Mouse (Mus musculus) hematopoietic stem cell, adult 5-6 weeks (primary cell): Measurements from ENCODE around the gene Pak1ip1. TPM values are rescaled to one million over a fixed set of nuclear protein-coding genes. Genes with fewer than 3 reads are reported as not detected.
A peak's percentile ranks its signal among the peaks of the same experiment; 100 is the strongest.
"Not testable (repeated sequence)": the region's sequence is repeated elsewhere in the genome, so short reads cannot be mapped to it uniquely, and the experiment has no call there.

Source experiments
- ATAC-seq, 2 experiments: fragments of 125-278 bp in 1 of 2; replicated peaks in 1 of 2; 2 replicates each; pipeline ENCODE4 v1.8.0; 2016 to 2017; ENCODE audit warnings: inconsistent platforms in 2 of 2, mild to moderate bottlenecking in 2 of 2, moderate number of reproducible peaks in 2 of 2, low read depth in 1 of 2, moderate TSS enrichment in 1 of 2; ENCODE audit not compliant: low FRiP score in 2 of 2, poor library complexity in 2 of 2, severe bottlenecking in 2 of 2, insufficient read depth in 1 of 2, low TSS enrichment in 1 of 2
- total RNA-seq: library from RNA; stranded (forward); fragments of 172-1452, 232-1000 nt; gene quantifications from 2 replicates; pipeline ENCODE4 v1.2.3, GENCODE M21; 2017

Pak1ip1 gene
- total RNA-seq, result 94.5 and 95.9 TPM in 2 replicates

- ATAC-seq, result peak; percentile 88 to 94
Observed at GRCm38 (mm10) chr13:41000926-41001639, at the start of gene Pak1ip1. Gene Pak1ip1 (plus strand): TSS chr13:41001023.

GRCm38 (mm10) chr13:40951386-40951976, 49.3 kb upstream of the Pak1ip1 start:
- no peak for ATAC-seq

GRCm38 (mm10) chr13:40953231-40953630, 47.6 kb upstream of the Pak1ip1 start:
- ATAC-seq, result peak; percentile 55 to 61; a peak in 2 of 4 replicates

- ATAC-seq, result no peak
Observed at GRCm38 (mm10) chr13:40955773-40956172, 45.0 kb upstream of the Pak1ip1 start.

GRCm38 (mm10) chr13:40967609-40968008, 33.2 kb upstream of the Pak1ip1 start:
- no peak for ATAC-seq

GRCm38 (mm10) chr13:40968564-40968963, 32.3 kb upstream of the Pak1ip1 start:
- ATAC-seq, result peak; percentile 63 to 79

- ATAC-seq, result no peak
Observed at GRCm38 (mm10) chr13:40969761-40970390, 30.9 kb upstream of the Pak1ip1 start.

GRCm38 (mm10) chr13:40971261-40971660, 29.6 kb upstream of the Pak1ip1 start:
- peak in 1 of 2 experiments; percentile 47; a peak in 1 of 4 replicates for ATAC-seq

- ATAC-seq, result no peak
Observed at GRCm38 (mm10) chr13:40971831-40972230, 29.0 kb upstream of the Pak1ip1 start.

- no peak for ATAC-seq
Observed at GRCm38 (mm10) chr13:40972976-40973375, 27.8 kb upstream of the Pak1ip1 start.

- peak; percentile 69 to 81; a peak in 3 of 4 replicates for ATAC-seq
Observed at GRCm38 (mm10) chr13:40977609-40978008, 23.2 kb upstream of the Pak1ip1 start.

- ATAC-seq, result peak; percentile 49 to 61; a peak in 3 of 4 replicates
Observed at GRCm38 (mm10) chr13:40978652-40979051, 22.2 kb upstream of the Pak1ip1 start.

- ATAC-seq, result no peak
Observed at GRCm38 (mm10) chr13:40979321-40979720, 21.5 kb upstream of the Pak1ip1 start.

- ATAC-seq, result no peak
Observed at GRCm38 (mm10) chr13:40982759-40983158, 18.1 kb upstream of the Pak1ip1 start.

- no peak for ATAC-seq
Observed at GRCm38 (mm10) chr13:40986081-40986480, 14.7 kb upstream of the Pak1ip1 start.

GRCm38 (mm10) chr13:40987608-40988303, 13.1 kb upstream of the Pak1ip1 start:
- not testable (repeated sequence) for ATAC-seq

GRCm38 (mm10) chr13:40988418-40988817, 12.4 kb upstream of the Pak1ip1 start:
- no peak; a peak in 1 of 4 replicates for ATAC-seq
